In genomic region chr9:14365481-14366125, GRCm38 (mm10) we compare ENCODE assay signal across 11 mouse cellular contexts. TPM values are rescaled to one million over a fixed set of nuclear protein-coding genes. Genes with fewer than 3 reads are reported as not detected.
DNase-seq lines count a peak whose midpoint lies in the region; ATAC-seq and TF ChIP-seq lines count a peak whose summit lies in the region.
"Had no signal": no experiment of that assay in that cellular context is flagged by ENCODE, and none has a peak within 500 bp of the region (broad histone marks: within the 10 kb centered on the region; RNA-seq: fewer than 3 reads in every experiment).

No protein-coding gene starts in this region.

- peaks cover 10 to 47% of the 10 kb centered on the region in 2 experiments for H3K4me1 ChIP-seq in CH12.LX (ENCODE audit: control insufficient read depth in 1 of 2, insufficient read depth in 2 of 2)
- no peaks in the 10 kb centered on the region for H3K4me1 ChIP-seq in midbrain, postnatal 0 days (ENCODE audit: insufficient read depth, low read length)
- H3K4me1 ChIP-seq: hindbrain, embryonic 15.5 days had no signal

- intact Hi-C loops in gastrocnemius, adult 2 months (cut with DNase I), result no loop called here
- intact Hi-C loops in gastrocnemius, postnatal 14 days (cut with DNase I; ENCODE audit: low total_unique reads), result no loop called here
- intact Hi-C loops in heart, postnatal 14 days (cut with DNase I), result loop anchor here (2.0 kb wide), 1 partner anchor 15 kb away; the partner anchor contains the start of gene Endod1

- H3K4me2 ChIP-seq in CH12.LX (ENCODE audit: insufficient read depth, low read depth, poor library complexity, severe bottlenecking), result no peak overlapping the region
- H3K4me2 ChIP-seq in midbrain, postnatal 0 days (ENCODE audit: low read depth, low read length, poor library complexity, severe bottlenecking), result no peak overlapping the region
- H3K4me2 ChIP-seq: hindbrain, embryonic 15.5 days had no signal

- H3K4me3 ChIP-seq in gastrocnemius, adult 2 months, result peak overlapping the region; percentile 23; the same call in 1 of the 2 replicates
- H3K4me3 ChIP-seq in CH12.LX (replicated peaks in 1 of 3; ENCODE audit: low read depth in 2 of 3, low read length in 2 of 3, poor library complexity in 1 of 3) (no peak overlapping the region), macrophage (ENCODE audit: inconsistent target) (no peak overlapping the region)
- no peak overlapping the region for H3K4me3 ChIP-seq in midbrain, postnatal 0 days (ENCODE audit: low read depth, low read length)
- H3K4me3 ChIP-seq: hindbrain, embryonic 15.5 days had no signal

- DNase-seq in gastrocnemius, adult 2 months, result peak; percentile 42
- DNase-seq in gastrocnemius, postnatal 14 days, result no peak
- DNase-seq in CH12.LX (ENCODE audit: extremely low read depth), result peak; percentile 32
- DNase-seq in heart, postnatal 14 days, result peak; percentile 16 to 19
- no peak for DNase-seq in right cerebral cortex, postnatal 36 days (ENCODE audit: low spot score in 2 of 2)
- no peak for DNase-seq in midbrain, postnatal 0 days (ENCODE audit: low spot score)
- no peak for DNase-seq in ovary, adult 18-20 months (ENCODE audit: low spot score)
- DNase-seq: cerebellum, postnatal 25 days; midbrain, embryonic 14.5 days had no signal

- H3K36me3 ChIP-seq in CH12.LX (replicated peaks in 1 of 2; ENCODE audit: control insufficient read depth in 1 of 2, insufficient read depth in 1 of 2, low read length in 1 of 2), result no peaks in the 10 kb centered on the region
- no peaks in the 10 kb centered on the region for H3K36me3 ChIP-seq in macrophage (ENCODE audit: inconsistent target)
- 0 out of 2 replicates have a peak, but pooled peaks cover 4% of the 10 kb centered on the region for H3K36me3 ChIP-seq in midbrain, postnatal 0 days (ENCODE audit: insufficient read depth, low read length)
- H3K36me3 ChIP-seq: hindbrain, embryonic 15.5 days had no signal

- in situ Hi-C loops in CH12.LX (cut with MboI; ENCODE audit: low pct_ligation_motif_present, low pct_unique_long_range_greater_than_20kb, low sequenced_read_pairs), result no loop called here

- peaks cover 6% of the 10 kb centered on the region for H3K9me3 ChIP-seq in CH12.LX (replicated peaks; ENCODE audit: low read length)
- H3K9me3 ChIP-seq in midbrain, postnatal 0 days (ENCODE audit: low read length), result no peaks in the 10 kb centered on the region
- H3K9me3 ChIP-seq: hindbrain, embryonic 15.5 days had no signal

- no peak for ATAC-seq in midbrain, postnatal 0 days (ENCODE audit: low FRiP score)

- H3K27me3 ChIP-seq in CH12.LX (replicated peaks), result no peaks in the 10 kb centered on the region
- H3K27me3 ChIP-seq in midbrain, postnatal 0 days (ENCODE audit: insufficient read depth, low read length), result no peaks in the 10 kb centered on the region
- H3K27me3 ChIP-seq: hindbrain, embryonic 15.5 days had no signal

- dilution Hi-C loops in CH12.LX (cut with MboI; ENCODE audit: extremely low pct_ligation_motif_present, extremely low pct_unique_long_range_greater_than_20kb, low sequenced_read_pairs), result no loop called here

- H3K9ac ChIP-seq in CH12.LX (ENCODE audit: insufficient read depth, low read depth), result no peak overlapping the region
- no peak overlapping the region for H3K9ac ChIP-seq in midbrain, postnatal 0 days (replicated peaks; ENCODE audit: low read length, poor library complexity, severe bottlenecking)
- H3K9ac ChIP-seq: hindbrain, embryonic 15.5 days had no signal

- H3K27ac ChIP-seq in gastrocnemius, adult 2 months, result peak overlapping the region; percentile 67
- H3K27ac ChIP-seq in CH12.LX (ENCODE audit: insufficient read depth, low read depth), result no peak overlapping the region
- H3K27ac ChIP-seq in macrophage, result peak overlapping the region; percentile 55
- no peak overlapping the region for H3K27ac ChIP-seq in midbrain, postnatal 0 days (ENCODE audit: low read depth, low read length)
- H3K27ac ChIP-seq: hindbrain, embryonic 15.5 days had no signal

- TF ChIP-seq EP300 in CH12.LX (IDR thresholded peaks at IDR 0.05; ENCODE audit: low read length), result no peak

- H3K79me2 ChIP-seq in CH12.LX (replicated peaks; ENCODE audit: control insufficient read depth, extremely low read depth, insufficient read depth, poor library complexity, severe bottlenecking), result no peaks in the 10 kb centered on the region
- no peaks in the 10 kb centered on the region for H3K79me2 ChIP-seq in macrophage (ENCODE audit: inconsistent target)

- TF ChIP-seq POLR2A in CH12.LX (IDR thresholded peaks at IDR 0.05; ENCODE audit: low read depth, low read length), result no peak

- TF ChIP-seq RAD21 in CH12.LX (IDR thresholded peaks at IDR 0.05; ENCODE audit: low read depth, low read length), result no peak

- no peak for TF ChIP-seq CTCF in gastrocnemius, adult 2 months (IDR thresholded peaks at IDR 0.05)
- no peak for TF ChIP-seq CTCF in CH12.LX (conservative IDR thresholded peaks at IDR 0.05 in 1 of 2, IDR thresholded peaks at IDR 0.05 in 1 of 2; ENCODE audit: low read depth in 2 of 2, low read length in 2 of 2)
- no peak for TF ChIP-seq CTCF in midbrain, postnatal 0 days (IDR thresholded peaks at IDR 0.05)

- WGBS in macrophage (ENCODE audit: missing documents), result 25% methylated on average over 4 of the region's 4 CpGs
- WGBS in midbrain, postnatal 0 days, result 69% methylated on average over 4 of the region's 4 CpGs

TF ChIP-seq in CH12.LX, 34 proteins besides CTCF, POLR2A, EP300 and RAD21:
- TF ChIP-seq ELF1 (IDR thresholded peaks at IDR 0.05; ENCODE audit: low read depth, low read length), result no peak
- TF ChIP-seq SIN3A (IDR thresholded peaks at IDR 0.05; ENCODE audit: low read length), result no peak
- no peak for TF ChIP-seq KAT2A (IDR thresholded peaks at IDR 0.05; ENCODE audit: insufficient replicate concordance, low read length)
- TF ChIP-seq BHLHE40 (IDR thresholded peaks at IDR 0.05; ENCODE audit: low read depth, low read length), result no peak
- TF ChIP-seq PAX5 (IDR thresholded peaks at IDR 0.05; ENCODE audit: low read length), result no peak
- no peak for TF ChIP-seq ETS1 (conservative IDR thresholded peaks at IDR 0.05; ENCODE audit: low read depth, low read length)
- TF ChIP-seq NRF1 (IDR thresholded peaks at IDR 0.05; ENCODE audit: low read depth, low read length), result no peak
- TF ChIP-seq MAFK (IDR thresholded peaks at IDR 0.05; ENCODE audit: insufficient replicate concordance, low read length), result no peak
- TF ChIP-seq MYC (IDR thresholded peaks at IDR 0.05; ENCODE audit: low read depth, low read length), result no peak
- no peak for TF ChIP-seq GABPA (IDR thresholded peaks at IDR 0.05; ENCODE audit: insufficient replicate concordance, low read depth, low read length)
- no peak for TF ChIP-seq SMC3 (IDR thresholded peaks at IDR 0.05; ENCODE audit: low read depth, low read length)
- no peak for TF ChIP-seq HCFC1 (IDR thresholded peaks at IDR 0.05; ENCODE audit: low read depth, low read length)
- no peak for TF ChIP-seq ZC3H11A (IDR thresholded peaks at IDR 0.05; ENCODE audit: low read depth, low read length)
- TF ChIP-seq CHD2 (IDR thresholded peaks at IDR 0.05; ENCODE audit: low read length), result no peak

RNA-seq across cellular contexts. Expression of gene Endod1, which starts 15.7 kb away (rescaled TPM):
- total RNA-seq in gastrocnemius, adult 2 months (2021), result 1 to 10 TPM; 2.7 to 4.5 TPM
- 1 to 10 TPM; 5.8 to 9.2 TPM for total RNA-seq in gastrocnemius, postnatal 14 days (2021)
- total RNA-seq in CH12.LX (2012; rRNA removed) (1.6 and 1.7 TPM in 2 replicates), CH12.LX (2014; rRNA removed) (3.0 TPM in 2 replicates)
- polyA plus RNA-seq in CH12.LX (2012; ENCODE audit: insufficient read length, low read depth) (4.1 and 4.6 TPM in 2 replicates), macrophage (2018) (9.4 to 21.6 TPM (median 10.3 TPM) in 3 replicates)
- 10 to 100 TPM in 1 of 2 experiments, 1 to 10 TPM in 1; 9.4 to 11.4 TPM for total RNA-seq in heart, postnatal 14 days (2021)
- 10 to 100 TPM in 1 of 26 experiments, 1 to 10 TPM in 25; 1.5 to 12.3 (median 4.3) TPM for total RNA-seq in macrophage (2018; cell fraction: chromatin; rRNA removed)
- total RNA-seq in macrophage (2018; cell fraction: cytosol; rRNA removed), result 10 to 100 TPM; 10.1 to 28.6 (median 17.0) TPM
- total RNA-seq in macrophage (2018; cell fraction: nucleus; rRNA removed), result 10 to 100 TPM in 23 of 26 experiments, 1 to 10 TPM in 3; 6.5 to 32.6 (median 19.5) TPM
- 79.8 and 92.3 TPM in 2 replicates for total RNA-seq in midbrain, postnatal 0 days (2014; rRNA removed)
- polyA plus RNA-seq in midbrain, postnatal 0 days (2015; fragmentation: Nextera tagmentation; extraction: Ambion mirVana), result 40.6 and 43.1 TPM in 2 replicates

Comparison
In these comparisons a context has a peak if more than half of its experiments do, and no peak if none do; other contexts are left out.
1. DNase-seq: peak in gastrocnemius, adult 2 months (single experiment), CH12.LX (single experiment) and heart, postnatal 14 days (2 of 2); none in gastrocnemius, postnatal 14 days (single experiment), right cerebral cortex, postnatal 36 days (0 of 2), midbrain, postnatal 0 days (single experiment) and ovary, adult 18-20 months (single experiment).
2. H3K27ac ChIP-seq: peak in gastrocnemius, adult 2 months (single experiment) and macrophage (single experiment); none in CH12.LX (single experiment) and midbrain, postnatal 0 days (single experiment).